Mouse (Mus musculus): Measurements from ENCODE around the gene Nup85.

DNA sequence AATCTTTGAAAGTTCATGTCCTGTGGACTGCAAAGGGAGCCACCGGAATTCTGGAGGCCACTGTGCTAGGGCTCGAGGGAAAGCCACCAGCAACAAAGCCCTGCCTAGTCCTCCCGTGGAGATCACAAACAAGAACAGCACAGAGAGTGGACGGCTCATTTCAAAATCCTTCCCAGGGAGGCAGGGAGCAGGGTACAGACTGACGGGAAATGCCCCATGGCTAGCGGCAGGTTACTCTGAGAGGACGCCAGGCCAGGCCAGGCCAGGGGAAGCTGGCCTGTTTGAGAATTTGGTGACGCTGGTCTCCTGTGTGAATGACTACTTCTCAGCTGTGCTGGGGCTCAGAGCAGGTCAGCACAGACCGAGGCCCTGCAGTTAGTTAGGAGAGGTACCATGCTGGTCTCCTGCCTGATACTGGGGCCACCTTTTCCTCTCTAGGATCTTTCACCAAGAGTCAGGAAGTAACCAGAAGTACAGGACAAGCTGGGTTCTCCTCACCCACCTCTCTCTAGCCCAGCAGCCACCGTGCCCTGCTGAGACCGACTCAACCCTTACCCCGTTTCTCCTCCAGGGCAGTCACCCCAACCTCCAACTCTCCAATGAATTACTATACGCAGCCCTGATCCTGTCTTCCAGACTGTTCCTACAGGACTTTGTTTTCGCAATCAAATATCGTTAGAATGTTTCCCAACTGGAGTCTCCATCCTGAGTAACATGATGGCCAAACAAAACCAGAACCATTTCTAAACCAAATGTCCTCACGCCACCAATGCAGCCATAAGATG lies 54.7 kb downstream of the Nup85 start:
- TF ChIP-seq POLR2A (IDR thresholded peaks at IDR 0.05; ENCODE audit: low read depth, low read length) (no peak), CTCF (IDR thresholded peaks at IDR 0.05; ENCODE audit: extremely low read depth, insufficient read length, insufficient replicate concordance, low read depth, low read length) (no peak)

All from small intestine, adult 2 months (tissue).